Mouse (Mus musculus) kidney, adult 2 months (tissue): ENCODE data around the gene Ranbp3l.

ENCODE experiments used
- CTCF ChIP-seq: fragments of 200-500 bp; conservative IDR thresholded peaks from 2 replicates; pipeline ENCODE4 v1.5.1; 2011; ENCODE audit warnings: low read depth, mild to moderate bottlenecking, control low read depth, low read length, moderate library complexity, mixed read lengths; ENCODE audit not compliant: insufficient read depth, insufficient read length
- POLR2A ChIP-seq: fragments of 200-500 bp; IDR thresholded peaks from one replicate; pipeline ENCODE4 v1.6.1; 2011; ENCODE audit warnings: low read depth, low read length, control low read depth

DNA sequence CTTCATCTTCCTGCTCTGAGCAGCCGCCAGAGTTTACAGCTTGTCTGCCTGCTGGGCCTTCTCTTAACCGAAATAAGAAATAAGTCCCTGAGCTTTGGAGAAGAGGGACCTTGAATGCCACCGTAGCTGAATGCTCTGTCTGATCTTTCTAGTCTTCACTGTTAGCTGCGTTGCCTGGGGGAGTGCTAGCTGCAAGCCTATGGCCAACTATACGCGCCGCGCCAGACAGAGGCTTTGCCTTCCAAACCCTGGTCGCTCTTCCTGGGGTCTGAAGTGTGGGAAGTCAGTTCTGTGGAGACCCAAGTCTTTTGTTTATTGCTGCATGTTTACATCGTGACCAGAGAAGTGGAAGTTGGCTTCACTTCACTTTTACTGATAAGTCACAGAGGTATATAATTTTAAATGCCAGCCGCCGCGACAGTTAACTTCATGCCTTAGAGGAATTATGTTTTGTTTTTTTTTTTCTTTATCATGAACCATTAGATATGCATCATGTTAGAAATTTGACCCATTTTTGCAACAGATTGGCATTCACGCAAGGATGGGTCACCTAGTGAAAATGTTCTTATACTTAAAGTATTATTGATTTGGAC, 108.0 kb downstream of the Ranbp3l start:
- no peak for TF ChIP-seq POLR2A
- TF ChIP-seq CTCF, result no peak
